Mouse (Mus musculus) bone marrow macrophage, adult 2 months (primary cell): Measurements from ENCODE around the gene Aox1.

Experiments used
- CTCF ChIP-seq: IDR thresholded peaks from 2 replicates; pipeline ENCODE4 v1.5.1; 2012; ENCODE audit warnings: low read depth, mild to moderate bottlenecking, low read length, moderate library complexity
- POLR2A ChIP-seq: IDR thresholded peaks from 2 replicates; pipeline ENCODE4 v1.6.1; 2012; ENCODE audit warnings: mild to moderate bottlenecking, low read depth, low read length, borderline replicate concordance

DNA sequence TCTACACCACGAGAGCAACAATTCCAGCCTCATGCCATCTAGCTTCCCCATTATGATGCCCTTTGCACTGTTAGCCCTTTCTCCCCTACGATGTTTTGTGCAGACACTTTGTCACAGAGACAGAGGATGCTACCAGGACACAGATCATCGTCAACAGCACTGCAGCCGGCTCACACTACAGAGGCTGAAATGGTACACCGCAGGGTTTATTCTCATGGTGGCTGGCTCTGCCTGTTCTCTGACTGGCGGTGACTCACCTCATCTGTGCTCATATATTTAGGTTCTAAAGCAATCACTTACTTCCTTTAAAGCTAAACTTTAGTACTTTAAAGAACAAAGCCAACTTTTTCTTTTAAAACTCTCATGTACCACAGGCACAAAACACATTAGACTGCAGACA lies 118.0 kb downstream of the Aox1 start:
- no peak for TF ChIP-seq POLR2A
- no peak for TF ChIP-seq CTCF
